Mouse (Mus musculus) liver, adult 10 weeks (tissue): ENCODE data around the gene F5. TPM values are rescaled to one million over a fixed set of nuclear protein-coding genes. Genes with fewer than 3 reads are reported as not detected.

Experiments
- polyA plus RNA-seq: library from polyadenylated mRNA; stranded (reverse); fragments of 350-450 nt; fragmentation: Illumina TruSeq; extraction: RNeasy Lipid Tissue Mini Kit (QIAGEN cat#74804); gene quantifications from one replicate; pipeline ENCODE4 v1.2.3, GENCODE M21; 2014; ENCODE audit warnings: low read depth, low replicate concordance

F5 gene
- 208 TPM for polyA plus RNA-seq

DNA sequence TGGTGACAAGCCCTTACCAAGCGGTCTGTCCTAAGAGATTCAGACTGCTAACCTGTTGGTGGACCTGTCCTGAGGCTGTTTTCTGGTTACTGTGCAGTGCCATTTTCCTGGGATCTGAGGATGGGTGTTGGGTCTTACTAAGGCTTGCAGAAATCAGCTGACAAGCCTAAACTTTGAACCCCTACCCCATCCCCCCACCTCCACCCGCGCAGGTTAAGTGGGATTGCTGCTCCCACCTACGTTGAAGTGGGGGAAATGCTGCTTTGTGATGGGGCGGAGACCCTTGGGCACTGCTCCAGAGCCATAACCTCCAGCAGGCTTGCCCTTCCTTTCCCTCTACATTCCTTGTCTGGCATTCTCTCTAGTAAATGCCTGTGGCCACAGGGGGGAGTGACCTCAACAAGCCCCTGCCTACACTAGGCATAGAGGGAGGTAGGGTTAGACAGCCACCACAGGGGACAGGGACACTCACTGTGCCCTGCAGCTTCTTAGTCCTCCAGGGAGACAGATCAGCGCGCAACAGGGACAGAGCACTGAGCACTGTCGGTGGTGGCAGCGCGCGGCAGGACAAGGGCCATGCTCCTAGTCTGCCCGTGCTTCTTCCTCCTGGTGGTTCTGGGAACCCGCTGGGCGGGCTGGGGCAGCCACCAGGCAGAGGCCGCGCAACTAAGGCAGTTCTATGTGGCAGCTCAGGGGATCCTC, at the start of gene F5:
Gene F5 (plus strand): TSS at position 452 of the 702 bp plus-strand sequence.

DNA sequence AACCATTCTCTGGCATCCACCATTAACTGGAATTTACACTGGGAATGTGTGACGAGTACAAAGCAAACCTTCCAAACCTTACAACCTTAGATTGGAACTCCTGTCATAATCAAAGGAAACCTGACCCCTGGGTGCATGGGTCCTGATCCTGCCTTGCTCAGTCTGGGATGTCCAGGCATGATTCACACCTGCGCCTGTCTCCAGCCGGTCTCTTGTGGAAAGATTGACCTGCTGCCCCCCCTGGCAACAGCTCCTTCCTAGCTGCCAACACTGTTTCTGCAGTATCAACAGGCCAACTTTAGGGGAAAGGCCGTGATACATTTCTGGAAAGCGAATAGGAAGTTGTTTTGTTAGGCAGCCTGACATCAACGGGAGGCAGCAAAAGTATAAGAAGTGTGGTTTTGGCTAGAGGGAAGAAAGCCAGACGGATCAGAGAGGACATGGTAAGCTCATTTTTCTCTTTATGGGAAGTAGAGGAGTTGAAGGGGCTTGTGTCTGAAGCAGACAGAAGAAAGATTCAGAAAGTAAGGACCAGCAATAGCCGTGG, 36.6 kb upstream of the F5 start, which contains the start of gene Selp:
Gene Selp (plus strand): TSS at position 318 of the 547 bp plus-strand sequence.

DNA sequence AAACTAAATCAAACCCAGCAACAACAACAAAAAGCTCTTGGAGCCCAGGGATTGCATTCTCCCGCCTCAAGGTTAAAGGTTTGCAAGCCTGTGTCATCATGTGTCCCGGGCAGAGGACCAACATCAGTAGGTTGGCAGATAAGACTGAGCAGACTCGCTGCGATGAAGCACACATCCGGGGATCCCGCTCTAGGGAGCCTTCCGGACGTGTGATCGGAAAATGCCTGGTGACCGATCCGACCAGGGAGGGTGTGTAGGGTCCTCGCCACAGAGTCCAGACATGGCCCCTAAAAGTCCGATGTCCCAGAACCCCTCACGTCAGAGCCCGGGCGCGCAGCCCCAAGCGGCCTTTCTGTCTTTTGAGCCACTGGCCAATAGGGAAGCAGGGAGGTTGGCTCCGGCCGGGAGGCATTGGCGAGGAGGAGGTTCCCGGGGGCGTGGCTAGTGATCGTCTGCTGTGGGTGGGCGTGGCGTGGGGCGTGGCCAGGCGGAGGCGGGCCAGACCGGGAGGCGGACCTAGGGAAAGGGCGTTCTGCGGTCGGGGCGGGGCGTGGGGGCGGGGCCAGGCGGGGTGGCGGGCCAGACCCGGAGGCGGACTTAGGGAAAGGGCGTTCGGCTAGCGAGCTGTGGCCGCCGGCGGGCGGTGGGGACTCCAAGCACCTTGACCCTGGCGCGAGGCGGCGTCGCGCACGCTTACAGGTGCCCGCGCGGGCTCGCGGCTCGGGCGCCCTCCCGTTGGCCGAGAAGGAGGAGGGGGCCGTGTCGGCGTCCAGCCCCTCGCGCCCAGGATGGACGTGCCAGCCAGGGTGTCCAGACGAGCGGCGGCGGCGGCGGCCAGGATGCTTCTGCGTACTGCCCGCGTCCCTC, 97.1 kb downstream of the F5 start, which contains the start of gene Slc19a2:
Gene Slc19a2 (plus strand): TSS at position 582 of the 867 bp plus-strand sequence.

Other genes with a start within 250 kb of the F5 start
- gene Scyl3, start 222.7 kb upstream of the F5 start, polyA plus RNA-seq: 23.0 TPM
- 0.77 TPM for gene BC055324, start 157.0 kb upstream of the F5 start, polyA plus RNA-seq
- gene Mettl18, start 156.9 kb upstream of the F5 start, polyA plus RNA-seq: 6.5 TPM
- gene Sele, start 103.6 kb upstream of the F5 start, polyA plus RNA-seq: 0.16 TPM
- 3.3 TPM for gene Sell, start 89.9 kb upstream of the F5 start, polyA plus RNA-seq
- gene Selp, start 36.6 kb upstream of the F5 start, polyA plus RNA-seq: 0.69 TPM
- gene Slc19a2, start 97.2 kb downstream of the F5 start, polyA plus RNA-seq: 158 TPM
- 10.3 TPM for gene Ccdc181, start 123.7 kb downstream of the F5 start, polyA plus RNA-seq
- 10.6 TPM for gene Nme7, start 152.3 kb downstream of the F5 start, polyA plus RNA-seq
- gene Blzf1, start 155.7 kb downstream of the F5 start, polyA plus RNA-seq: 15.4 TPM